Mouse (Mus musculus) embryonic fibroblast, embryonic 13.5 days (primary cell): Measurements from ENCODE around the gene Gpr182.

ENCODE experiments used
- CTCF ChIP-seq: IDR thresholded peaks from 2 replicates; pipeline ENCODE4 v1.5.1; 2011; ENCODE audit warnings: mild to moderate bottlenecking, control low read depth, low read length, moderate library complexity, borderline replicate concordance; ENCODE audit not compliant: insufficient read depth
- POLR2A ChIP-seq: IDR thresholded peaks from 2 replicates; pipeline ENCODE4 v1.6.1; 2011; ENCODE audit warnings: low read depth, mild to moderate bottlenecking, control low read depth, low read length, moderate library complexity

DNA sequence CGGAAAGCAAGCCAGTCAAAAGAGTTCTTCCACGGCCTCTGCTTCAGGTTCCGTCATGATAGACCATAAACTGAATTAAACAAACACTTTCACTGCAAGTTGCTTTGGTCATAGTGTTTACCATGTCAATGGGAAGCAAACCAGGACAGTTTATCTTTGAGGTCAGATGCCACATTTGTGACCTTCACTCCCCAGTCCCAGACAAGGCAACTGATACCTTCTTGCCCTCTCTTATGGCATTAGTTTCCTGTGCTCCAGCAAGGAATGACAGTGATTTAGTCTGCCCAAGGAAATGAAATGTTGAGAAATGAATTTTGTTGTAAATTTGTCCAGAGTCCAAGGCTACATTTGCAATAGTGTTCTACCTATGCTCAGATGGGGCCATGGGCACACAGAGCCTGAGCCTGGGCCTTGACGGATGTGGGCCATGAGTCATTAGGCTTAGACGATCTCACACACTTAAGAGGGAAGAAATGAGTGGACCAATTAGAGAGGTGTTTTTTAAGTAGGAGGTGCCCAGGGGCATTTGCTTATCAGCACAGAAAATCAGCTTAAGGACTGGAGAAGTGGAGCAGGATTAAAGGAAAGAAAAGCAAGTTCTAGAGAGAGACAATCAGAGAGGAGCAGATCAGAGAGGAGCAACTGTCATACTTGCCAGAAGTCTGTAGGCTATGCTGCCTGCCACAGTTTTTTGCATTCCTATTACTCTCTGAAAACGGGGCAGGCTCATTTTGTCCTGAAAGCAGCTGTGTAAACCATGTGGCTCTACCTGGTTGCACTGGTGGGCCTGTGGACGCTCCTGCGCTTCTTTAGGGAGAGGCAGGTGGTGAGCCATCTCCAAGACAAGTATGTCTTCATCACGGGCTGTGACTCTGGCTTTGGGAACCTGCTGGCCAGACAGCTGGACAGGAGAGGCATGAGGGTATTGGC is 7.9 kb upstream of the Gpr182 start, which contains the start of the genes Rdh1 and Rdh16f1:
- TF ChIP-seq CTCF (no peak), POLR2A (no peak)
